Mouse (Mus musculus): ENCODE measurements around the gene Snx11.

DNA sequence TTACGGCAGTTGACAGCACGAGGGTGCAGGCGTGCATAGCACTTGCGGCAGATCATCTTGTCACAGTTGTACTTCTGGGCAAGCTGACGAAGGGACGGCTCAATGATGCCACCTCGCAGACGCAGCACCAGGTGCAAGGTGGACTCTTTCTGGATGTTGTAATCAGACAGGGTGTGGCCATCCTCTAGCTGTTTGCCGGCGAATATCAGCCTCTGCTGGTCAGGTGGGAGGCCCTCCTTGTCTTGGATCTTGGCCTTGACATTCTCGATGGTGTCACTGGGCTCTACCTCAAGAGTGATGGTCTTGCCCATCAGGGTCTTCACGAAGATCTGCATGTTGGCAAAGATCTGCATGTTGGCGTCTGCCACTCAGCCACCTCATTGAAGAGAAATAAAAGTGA, 18.1 kb upstream of the Snx11 start:
- TF ChIP-seq POLR2A (IDR thresholded peaks at IDR 0.05; ENCODE audit: low read depth, low read length) (no peak), CTCF (IDR thresholded peaks at IDR 0.05; ENCODE audit: extremely low read depth, insufficient read depth, insufficient read length, insufficient replicate concordance) (no peak)

All from spleen, adult 2 months (tissue).